Mouse (Mus musculus): ENCODE data around the gene Osmr. TPM values are rescaled to one million over a fixed set of nuclear protein-coding genes. Genes with fewer than 3 reads are reported as not detected.

Gene Osmr
- not detected in 4 replicates for total RNA-seq (2023)

GRCm38 (mm10) chr15:6874601-6875019 lies at the start of gene Osmr:
Gene Osmr, minus strand, starts transcription at chr15:6874969.

Other genes with a start within 250 kb of the Osmr start
- 81.4 to 91.2 TPM (median 86.5 TPM) in 4 replicates for gene Rictor, start 166.6 kb downstream of the Osmr start, total RNA-seq (2023)
- gene Lifr, start 215.6 kb upstream of the Osmr start, total RNA-seq (2023): 2.3 to 4.0 TPM (median 3.1 TPM) in 4 replicates